Mouse (Mus musculus) midbrain, postnatal 0 days (tissue): Measurements from ENCODE around the gene Pds5a. TPM values are rescaled to one million over a fixed set of nuclear protein-coding genes. Genes with fewer than 3 reads are reported as not detected.
"Not testable (repeated sequence)": the region's sequence is repeated elsewhere in the genome, so short reads cannot be mapped to it uniquely, and the experiment has no call there.

Experiments
- ATAC-seq: fragments of 200-750 bp; cut with Nextera tagmentation; 2 replicates; pipeline ENCODE4 v1.8.0; 2017; ENCODE audit warnings: moderate number of reproducible peaks, mild to moderate bottlenecking, moderate TSS enrichment, moderate library complexity; ENCODE audit not compliant: low FRiP score
- DNase-seq: peaks from one replicate; pipeline ENCODE4 v3.0.0-alpha.2; 2015; ENCODE audit warnings: low spot score
- H3K27ac ChIP-seq: fragments of 300-500 bp; sonication (generic); 2 replicates; pipeline ENCODE4 v1.5.1; 2014; ENCODE audit warnings: low read depth, mild to moderate bottlenecking, low read length, mixed read lengths
- H3K27me3 ChIP-seq: fragments of 300-500 bp; sonication (generic); 2 replicates; pipeline ENCODE4 v1.6.1; 2014; ENCODE audit warnings: low read length, control low read depth, mixed read lengths; ENCODE audit not compliant: insufficient read depth
- H3K36me3 ChIP-seq: fragments of 300-500 bp; sonication (generic); 2 replicates; pipeline ENCODE4 v1.6.1; 2014; ENCODE audit warnings: low read length, control low read depth, mixed read lengths; ENCODE audit not compliant: insufficient read depth
- H3K4me1 ChIP-seq: fragments of 300-500 bp; sonication (generic); 2 replicates; pipeline ENCODE4 v1.6.1; 2014; ENCODE audit warnings: mild to moderate bottlenecking, control low read depth, antibody characterized with exemption, low read length, mixed read lengths; ENCODE audit not compliant: insufficient read depth
- H3K4me2 ChIP-seq: fragments of 300-500 bp; sonication (generic); 2 replicates; pipeline ENCODE4 v1.6.1; 2014; ENCODE audit warnings: low read depth, mild to moderate bottlenecking, low read length, mixed read lengths; ENCODE audit not compliant: poor library complexity, severe bottlenecking
- H3K4me3 ChIP-seq: fragments of 300-500 bp; sonication (generic); 2 replicates; pipeline ENCODE4 v1.5.1; 2014; ENCODE audit warnings: low read depth, mild to moderate bottlenecking, low read length, moderate library complexity
- H3K9ac ChIP-seq: fragments of 300-500 bp; sonication (generic); replicated peaks from 2 replicates; pipeline ENCODE4 v1.6.1; 2014; ENCODE audit warnings: mild to moderate bottlenecking, low read length, moderate library complexity, mixed read lengths; ENCODE audit not compliant: poor library complexity, severe bottlenecking
- H3K9me3 ChIP-seq: fragments of 300-500 bp; sonication (generic); 2 replicates; pipeline ENCODE4 v1.6.1; 2016; ENCODE audit warnings: low read length, control low read depth
- CTCF ChIP-seq: IDR thresholded peaks from 2 replicates; pipeline ENCODE4 v1.5.1; 2016; ENCODE audit warnings: antibody characterized with exemption, mild to moderate bottlenecking
- WGBS: fragments of 180-500 bp; shearing (Covaris S2); extraction: QIAGEN DNeasy Blood & Tissue Kit; methylation state at CpG from one replicate; pipeline ENCODE4 v1.1.7; 2014; 5-methylcytosine and 5-hydroxymethylcytosine counted together
- polyA plus RNA-seq: library from polyadenylated mRNA; unstranded; fragments of >200 nt; fragmentation: Nextera tagmentation; extraction: Ambion mirVana; gene quantifications from 2 replicates; pipeline ENCODE4 v1.2.1, GENCODE M21; 2015
- total RNA-seq: library from RNA; depleted of rRNA; stranded (reverse); fragments of >200 nt; gene quantifications from 2 replicates; pipeline ENCODE4 v1.2.3, GENCODE M21; 2014

Pds5a gene
- total and polyA plus RNA-seq, 2 experiments from 2014 or later = 21.2 to 66.5 TPM

DNA sequence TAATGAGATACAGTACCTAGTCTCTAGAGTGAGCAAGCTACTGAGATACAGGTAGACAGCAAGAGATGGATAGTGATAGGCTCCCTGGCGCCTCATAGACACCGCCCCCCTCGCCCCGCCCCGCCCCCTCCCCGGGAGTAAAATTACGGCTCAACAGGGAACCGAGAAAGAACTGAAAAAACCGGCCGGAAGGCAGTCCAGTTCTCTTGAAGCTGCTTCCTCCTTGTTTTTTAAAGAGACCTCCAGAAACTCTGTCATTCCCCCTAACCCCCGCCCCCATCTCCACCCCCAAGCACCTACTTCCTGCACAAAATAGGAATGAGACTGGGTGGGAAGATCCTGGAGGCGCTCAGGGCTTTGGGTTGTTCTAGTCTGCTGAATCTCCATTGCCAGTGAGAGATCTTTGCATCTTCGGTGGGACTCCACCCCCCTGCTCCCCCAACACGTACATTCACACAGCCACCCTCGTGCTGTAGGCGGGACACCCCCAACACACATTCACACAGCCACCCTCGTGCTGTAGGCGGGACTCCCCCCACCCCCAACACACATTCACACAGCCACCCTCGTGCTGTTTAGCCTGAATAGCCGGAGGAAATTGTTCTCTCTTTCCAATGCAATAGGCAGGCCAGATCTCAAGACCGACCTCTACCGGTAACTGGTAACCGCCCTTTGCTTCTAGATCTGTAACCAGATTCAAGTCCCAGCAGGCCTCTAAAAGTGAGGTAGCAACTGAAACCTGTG lies 26.4 kb upstream of the Pds5a start:
- Histone ChIP-seq H3K4me1 (no peaks in the 10 kb centered on the region), H3K27ac (peak overlapping the region; percentile 77), H3K27me3 (no peaks in the 10 kb centered on the region), H3K36me3 (no peaks in the 10 kb centered on the region), H3K4me3 (peak overlapping the region; percentile 37), H3K9ac (peak overlapping the region; percentile 39; the same call in 1 of the 2 replicates), H3K9me3 (no peaks in the 10 kb centered on the region), H3K4me2 (peak overlapping the region; percentile 67)
- peak; percentile 71 for TF ChIP-seq CTCF
- WGBS = 1% methylated on average over 22 of the region's 23 CpGs
- ATAC-seq (peak; percentile 87), DNase-seq (peak; percentile 79)

DNA sequence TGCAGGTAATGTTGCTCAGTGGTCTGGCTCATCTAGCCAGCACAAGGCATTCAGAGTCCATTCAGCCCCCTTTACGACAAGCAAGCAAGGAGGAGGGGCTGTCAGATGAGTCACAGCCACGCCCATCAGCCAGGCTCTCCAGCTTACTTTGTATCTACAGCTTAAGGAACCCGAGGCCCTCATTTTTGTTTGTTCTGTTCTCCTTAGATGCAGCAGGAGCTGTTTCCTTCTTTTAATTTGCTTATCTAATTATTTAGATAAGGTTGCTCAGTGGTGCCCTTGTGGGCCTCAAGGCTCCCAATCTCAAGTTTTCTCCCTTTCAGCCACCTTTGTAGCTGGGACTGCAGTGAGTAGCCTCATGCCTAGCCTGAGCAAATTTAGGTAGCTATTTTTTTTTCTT lies 20.3 kb upstream of the Pds5a start:
- Histone ChIP-seq H3K9me3 (no peaks in the 10 kb centered on the region), H3K9ac (no peak overlapping the region), H3K36me3 (no peaks in the 10 kb centered on the region), H3K4me3 (no peak overlapping the region), H3K4me2 (no peak overlapping the region), H3K27ac (no peak overlapping the region), H3K27me3 (no peaks in the 10 kb centered on the region), H3K4me1 (no peaks in the 10 kb centered on the region)
- no peak for DNase-seq
- TF ChIP-seq CTCF = no peak
- ATAC-seq = no peak
- WGBS = 36% methylated on average over 3 of the region's 3 CpGs

DNA sequence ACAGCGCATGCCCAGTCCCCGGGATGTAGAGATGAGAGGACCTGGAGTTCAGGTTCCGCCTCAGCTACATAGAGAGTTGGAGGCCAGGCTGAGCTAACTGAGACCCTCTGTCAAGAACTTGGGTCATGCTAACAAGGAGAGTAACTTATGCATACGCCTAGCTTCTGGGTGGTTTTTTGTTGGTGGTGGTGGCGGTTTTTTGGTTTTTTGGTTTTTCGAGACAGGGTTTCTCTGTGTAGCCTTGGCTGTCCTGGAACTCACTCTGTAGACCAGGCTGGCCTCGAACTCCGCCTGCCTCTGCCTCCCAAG lies 19.8 kb upstream of the Pds5a start:
- H3K4me3 ChIP-seq, DNase-seq, H3K4me1 ChIP-seq, H3K27ac ChIP-seq, H3K9ac ChIP-seq, ATAC-seq, H3K4me2 ChIP-seq, H3K9me3 ChIP-seq, H3K36me3 ChIP-seq, H3K27me3 ChIP-seq: not testable (repeated sequence)
- 91% methylated on average over 8 of the region's 8 CpGs for WGBS

DNA sequence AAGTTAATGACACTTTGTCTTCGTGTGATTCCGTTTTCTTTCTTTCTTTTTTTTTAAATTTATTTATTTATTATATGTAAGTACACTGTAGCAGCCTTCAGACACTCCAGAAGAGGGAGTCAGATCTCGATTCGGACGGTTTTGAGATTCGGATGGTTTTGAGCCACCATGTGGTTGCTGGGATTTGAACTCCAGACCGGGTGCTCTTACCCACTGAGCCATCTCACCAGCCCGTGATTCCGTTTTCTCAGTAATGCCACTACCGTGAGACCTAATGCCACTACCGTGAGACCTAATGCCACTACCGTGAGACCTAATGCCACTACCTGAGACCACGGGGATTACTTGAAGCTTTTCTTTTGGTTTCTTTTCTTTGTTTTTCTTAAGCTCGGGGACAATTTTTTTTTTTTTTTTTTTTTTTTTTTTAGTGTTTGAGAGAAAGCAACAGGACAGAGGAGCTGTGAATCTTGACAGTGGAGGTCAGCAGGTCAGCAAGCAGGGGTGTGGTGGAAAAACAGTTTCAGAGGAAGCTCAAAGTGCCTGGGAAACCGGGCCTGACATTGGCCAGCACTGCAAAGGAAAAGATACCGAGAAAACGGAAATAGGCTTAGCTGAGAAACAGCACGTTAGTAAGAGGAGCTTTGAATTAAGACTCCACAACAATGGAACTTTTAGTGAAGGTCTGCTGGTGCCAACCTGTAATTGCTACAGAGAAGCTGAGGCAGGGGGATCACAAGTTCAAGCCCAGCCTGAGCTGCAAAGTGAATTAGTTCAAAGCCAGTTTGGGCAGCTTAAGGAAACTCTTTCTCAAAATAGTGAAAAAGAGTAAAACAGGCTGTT lies 19.2 kb upstream of the Pds5a start:
- Histone ChIP-seq H3K27ac (no peak overlapping the region), H3K9ac (no peak overlapping the region), H3K27me3 (no peaks in the 10 kb centered on the region), H3K4me2 (no peak overlapping the region), H3K4me3 (no peak overlapping the region), H3K9me3 (no peaks in the 10 kb centered on the region), H3K36me3 (no peaks in the 10 kb centered on the region), H3K4me1 (no peaks in the 10 kb centered on the region)
- no peak for TF ChIP-seq CTCF
- DNase-seq (no peak), ATAC-seq (no peak)
- WGBS = 82% methylated on average over 18 of the region's 18 CpGs

DNA sequence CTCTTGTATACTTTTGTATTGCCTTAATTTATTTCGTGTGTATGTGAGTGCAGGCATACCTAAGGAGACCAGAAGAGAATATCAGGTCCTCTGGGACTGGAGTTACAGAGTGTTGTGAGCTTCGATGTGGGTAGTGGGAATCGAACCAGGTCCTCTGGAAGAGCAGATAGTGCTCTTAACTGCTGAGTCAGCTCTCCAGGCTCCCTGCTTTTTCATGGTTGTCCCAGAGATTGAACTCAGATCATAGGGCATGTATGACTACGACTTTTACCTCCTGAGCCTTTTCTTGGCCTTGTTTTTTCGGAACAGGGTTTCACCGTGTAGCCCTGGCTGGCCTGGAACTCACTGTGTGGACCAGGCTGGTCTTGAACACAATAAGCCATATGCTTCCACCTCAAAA lies 17.0 kb upstream of the Pds5a start:
- Histone ChIP-seq H3K27me3 (no peaks in the 10 kb centered on the region), H3K9me3 (no peaks in the 10 kb centered on the region), H3K4me2 (no peak overlapping the region), H3K27ac (no peak overlapping the region), H3K9ac (no peak overlapping the region), H3K4me3 (no peak overlapping the region), H3K4me1 (no peaks in the 10 kb centered on the region), H3K36me3 (no peaks in the 10 kb centered on the region)
- no peak for DNase-seq
- WGBS = 91% methylated on average over 6 of the region's 6 CpGs
- TF ChIP-seq CTCF = no peak
- no peak for ATAC-seq

DNA sequence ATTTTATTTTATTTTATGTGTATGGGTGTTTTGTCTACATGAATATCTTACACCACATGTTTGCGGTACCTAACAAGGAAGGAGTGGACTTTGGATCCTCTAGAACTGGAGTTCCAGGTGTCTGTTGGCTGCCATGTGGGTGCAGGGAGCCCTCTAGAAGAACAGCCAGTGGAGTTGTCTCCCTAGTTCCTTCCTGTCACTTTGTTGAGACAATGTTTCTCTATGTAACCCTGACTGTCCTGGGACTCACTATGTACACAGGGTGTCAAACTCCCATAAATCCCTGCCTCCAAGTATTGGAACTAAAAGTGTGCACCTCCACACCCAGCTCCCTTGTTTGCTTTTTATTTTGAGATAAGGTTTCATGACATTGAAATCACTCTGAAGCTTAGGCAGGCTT lies 13.4 kb upstream of the Pds5a start:
- ATAC-seq = no peak
- 100% methylated on average over 1 of the region's 1 CpGs for WGBS

More for the DNA sequence above, 13.4 kb upstream of the Pds5a start:
- Histone ChIP-seq H3K4me2 (no peak overlapping the region), H3K27me3 (no peaks in the 10 kb centered on the region), H3K9ac (no peak overlapping the region), H3K27ac (no peak overlapping the region), H3K36me3 (no peaks in the 10 kb centered on the region), H3K4me1 (no peaks in the 10 kb centered on the region), H3K4me3 (no peak overlapping the region), H3K9me3 (no peaks in the 10 kb centered on the region)
- no peak for TF ChIP-seq CTCF
- no peak for DNase-seq
